Mouse (Mus musculus) lung, postnatal 0 days (tissue): ENCODE measurements at regions not wholly inside any gene's neighbourhood (a gene's known extent, or its start where the extent isn't known, plus 50 kb on each side); places are given as distances from the start of the nearest gene placed in this dataset.

Experiments
- CTCF ChIP-seq: IDR thresholded peaks from 2 replicates; pipeline ENCODE4 v1.5.1; 2016; ENCODE audit warnings: antibody characterized with exemption, mild to moderate bottlenecking
- EP300 ChIP-seq: IDR thresholded peaks from 2 replicates; pipeline ENCODE4 v1.6.1; 2016; ENCODE audit warnings: antibody characterized with exemption, mild to moderate bottlenecking, control low read depth

GRCm38 (mm10) chr2:171628182-171628850 lies 414.9 kb downstream of the Cbln4 start:
- no peak for TF ChIP-seq CTCF
- TF ChIP-seq EP300, result no peak
